Mouse (Mus musculus) lung, adult 18-20 months (tissue): ENCODE data around the gene Lsm14a.

ENCODE experiments used
- DNase-seq, 2 experiments: peaks; one replicate each; pipeline ENCODE4 v3.0.0; 2022; ENCODE audit warnings: mixed read lengths in 2 of 2

Lsm14a gene

DNA sequence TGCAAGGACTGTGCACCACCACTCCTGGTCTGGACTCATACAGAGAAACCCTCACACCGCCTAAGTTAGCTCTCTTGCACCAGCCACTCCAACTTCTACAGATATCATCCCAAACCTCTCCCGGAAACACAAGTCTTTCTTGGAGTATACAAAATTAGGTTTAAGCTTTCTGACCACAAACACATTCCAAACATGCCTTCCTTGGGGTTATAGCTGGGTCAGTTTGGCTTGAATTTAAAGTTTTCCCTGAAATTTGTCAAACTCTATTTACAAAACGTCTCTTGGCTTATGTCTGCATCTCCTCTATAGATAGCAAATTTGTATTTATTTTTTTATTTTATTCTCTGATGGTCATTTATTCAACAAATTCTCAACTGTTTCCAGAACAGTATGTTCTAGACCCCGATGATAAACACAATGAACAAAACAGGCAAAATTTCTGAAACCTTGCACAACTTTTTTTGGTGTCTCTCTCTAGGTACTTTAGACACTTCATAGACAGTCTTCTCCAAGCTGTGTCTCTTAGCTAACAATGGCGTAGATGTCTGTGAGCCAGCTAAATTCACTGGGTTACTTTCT, 83.8 kb downstream of the Lsm14a start:
- DNase-seq = no peak

- DNase-seq = no peak
These were observed 84.5 kb downstream of the Lsm14a start for GRCm38 (mm10) chr7:34308586-34308985.

GRCm38 (mm10) chr7:34305454-34305853, 87.7 kb downstream of the Lsm14a start:
- DNase-seq = peak; percentile 66 to 82

GRCm38 (mm10) chr7:34302651-34303050, 90.5 kb downstream of the Lsm14a start:
- no peak for DNase-seq

DNA sequence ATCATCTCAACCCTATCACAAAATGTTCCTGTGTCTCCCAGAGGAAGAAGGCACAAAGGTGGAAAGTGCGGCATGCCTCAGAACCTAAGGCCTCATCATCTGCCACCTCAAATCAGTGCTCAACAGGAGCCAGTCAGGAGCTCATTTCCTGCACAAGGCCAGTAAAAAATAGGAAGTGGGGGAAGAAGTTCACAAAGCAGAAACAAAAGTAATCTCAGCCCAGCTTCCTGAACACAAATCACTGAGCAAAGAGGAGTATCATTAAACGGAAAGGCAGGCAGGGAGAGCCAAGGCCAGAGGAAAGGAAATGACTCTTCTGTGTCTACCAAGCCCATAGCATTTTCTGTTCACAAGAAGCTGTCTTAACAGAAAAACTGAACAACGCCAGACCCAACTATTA, 91.2 kb downstream of the Lsm14a start:
- DNase-seq = peak; percentile 22 to 56

DNA sequence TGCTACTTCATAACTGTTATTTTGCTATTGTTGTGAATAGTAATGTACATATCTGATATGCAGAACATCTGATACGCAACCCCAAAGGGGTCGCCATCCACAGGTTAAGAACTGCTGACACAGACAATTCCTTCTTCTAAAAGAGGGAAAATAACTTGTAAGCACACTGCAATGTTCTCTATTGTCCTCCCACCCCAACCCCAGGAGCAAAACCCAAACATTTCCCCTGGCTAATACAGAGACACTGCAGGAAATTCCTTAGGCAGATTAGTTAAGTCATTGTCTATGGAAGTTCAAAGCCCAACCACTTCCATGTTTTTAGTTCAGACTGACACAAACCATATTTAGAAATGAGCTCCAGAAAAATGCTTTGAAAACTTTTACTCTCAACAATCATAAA, 94.3 kb downstream of the Lsm14a start:
- no peak for DNase-seq

- DNase-seq = no peak
These were observed 97.0 kb downstream of the Lsm14a start for GRCm38 (mm10) chr7:34296124-34296523.
